Mouse (Mus musculus) left cerebral cortex, postnatal 14 days (tissue): ENCODE data around the gene Hmmr. TPM values are rescaled to one million over a fixed set of nuclear protein-coding genes. Genes with fewer than 3 reads are reported as not detected.
A peak's percentile ranks its signal among the peaks of the same experiment; 100 is the strongest.
"Not testable (repeated sequence)": the region's sequence is repeated elsewhere in the genome, so short reads cannot be mapped to it uniquely, and the experiment has no call there.

ENCODE experiments used
- DNase-seq, 2 experiments: peaks; one replicate each; pipeline ENCODE4 v3.0.0; 2021 to 2022; ENCODE audit warnings: low spot score in 2 of 2, mixed read lengths in 1 of 2
- intact Hi-C: fragments of 180-260 bp; cut with DNase I; formaldehyde crosslinking; loops from one replicate; pipeline ENCODE4 v1.15.1; 2025
- total RNA-seq, 2 experiments: library from RNA; stranded (reverse); gene quantifications; 2 replicates each; pipeline ENCODE4 v1.2.3; 2021

Hmmr gene
- total RNA-seq, 2 experiments from 2014 or later: 1.1 to 1.7 TPM

DNA sequence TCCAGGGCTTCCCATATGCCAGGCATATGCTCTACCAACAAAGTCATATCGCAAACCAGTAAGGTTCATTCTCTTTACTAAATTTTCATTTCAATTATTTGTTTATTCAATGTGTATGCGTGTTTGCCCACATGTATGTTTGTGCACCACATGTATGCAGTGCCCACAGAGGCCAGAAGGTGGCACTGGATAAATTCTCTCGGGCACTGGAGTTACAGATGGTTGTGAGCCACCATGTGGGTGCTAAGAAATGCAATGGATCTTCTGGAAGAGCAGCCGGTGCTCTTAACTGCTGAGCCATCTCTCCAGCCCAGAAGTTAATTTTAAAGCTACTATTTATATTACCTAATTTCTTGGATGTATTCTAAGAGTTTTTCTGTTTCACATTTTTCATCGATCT, 17.7 kb downstream of the Hmmr start:
- intact Hi-C loops: no loop called here
- DNase-seq: peak in 1 of 2 experiments; percentile 46

DNA sequence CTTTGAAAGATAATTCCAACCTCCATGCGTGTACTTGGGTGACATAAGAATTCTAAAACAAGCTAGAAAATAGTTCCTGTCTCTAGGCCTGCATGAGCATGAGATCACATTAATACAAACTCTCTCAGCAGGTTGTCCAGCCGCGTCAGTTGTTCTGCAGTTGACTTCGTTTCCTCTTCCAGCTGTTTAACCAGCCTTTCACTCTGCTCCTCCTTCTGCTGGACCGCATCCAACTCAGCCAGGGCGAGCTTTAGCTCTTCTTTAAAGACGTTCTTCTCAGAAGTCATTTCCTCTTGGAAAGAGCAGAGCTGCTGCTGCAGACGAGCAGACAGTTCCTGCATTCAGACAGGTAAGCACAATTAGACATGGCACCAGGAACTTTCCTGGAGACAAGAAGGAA, 19.4 kb downstream of the Hmmr start:
- intact Hi-C loops: no loop called here
- DNase-seq: no peak

DNA sequence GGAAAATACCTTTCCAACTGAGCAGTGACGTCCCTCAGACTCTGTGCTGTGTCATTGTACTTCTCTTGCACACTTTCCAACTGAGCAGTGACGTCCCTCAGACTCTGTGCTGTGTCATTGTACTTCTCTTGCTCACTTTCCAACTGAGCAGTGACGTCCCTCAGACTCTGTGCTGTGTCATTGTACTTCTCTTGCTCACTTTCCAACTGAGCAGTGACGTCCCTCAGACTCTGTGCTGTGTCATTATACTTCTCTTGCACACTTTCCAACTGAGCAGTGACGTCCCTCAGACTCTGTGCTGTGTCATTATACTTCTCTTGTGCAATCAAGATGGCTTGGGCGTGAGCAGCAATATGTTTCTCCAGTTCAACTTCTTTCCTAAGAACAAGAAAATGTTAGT, 23.3 kb downstream of the Hmmr start:
- DNase-seq, intact Hi-C loops: not testable (repeated sequence)

DNA sequence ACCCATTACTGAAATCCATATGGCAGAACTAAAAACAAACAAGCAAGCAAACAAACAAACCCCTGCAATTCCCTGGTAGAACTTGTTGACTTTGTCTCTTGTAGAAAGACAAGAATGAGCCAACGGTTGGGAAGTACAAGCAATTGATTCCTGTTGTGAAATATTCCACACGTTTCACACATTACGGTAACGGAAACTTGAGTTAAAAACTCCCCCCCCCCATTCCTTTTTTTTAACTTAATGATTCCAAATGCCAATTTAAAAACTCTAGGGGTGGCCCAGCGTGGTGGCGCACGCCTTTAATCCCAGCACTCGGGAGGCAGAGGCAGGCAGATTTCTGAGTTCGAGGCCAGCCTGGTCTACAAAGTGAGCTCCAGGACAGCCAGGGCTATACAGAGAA, 38.1 kb downstream of the Hmmr start, which contains the start of gene Mat2b:
Gene Mat2b, minus strand, starts transcription at position 101 of the 400 bp plus-strand sequence.
- DNase-seq: no peak
- intact Hi-C loops: no loop called here

DNA sequence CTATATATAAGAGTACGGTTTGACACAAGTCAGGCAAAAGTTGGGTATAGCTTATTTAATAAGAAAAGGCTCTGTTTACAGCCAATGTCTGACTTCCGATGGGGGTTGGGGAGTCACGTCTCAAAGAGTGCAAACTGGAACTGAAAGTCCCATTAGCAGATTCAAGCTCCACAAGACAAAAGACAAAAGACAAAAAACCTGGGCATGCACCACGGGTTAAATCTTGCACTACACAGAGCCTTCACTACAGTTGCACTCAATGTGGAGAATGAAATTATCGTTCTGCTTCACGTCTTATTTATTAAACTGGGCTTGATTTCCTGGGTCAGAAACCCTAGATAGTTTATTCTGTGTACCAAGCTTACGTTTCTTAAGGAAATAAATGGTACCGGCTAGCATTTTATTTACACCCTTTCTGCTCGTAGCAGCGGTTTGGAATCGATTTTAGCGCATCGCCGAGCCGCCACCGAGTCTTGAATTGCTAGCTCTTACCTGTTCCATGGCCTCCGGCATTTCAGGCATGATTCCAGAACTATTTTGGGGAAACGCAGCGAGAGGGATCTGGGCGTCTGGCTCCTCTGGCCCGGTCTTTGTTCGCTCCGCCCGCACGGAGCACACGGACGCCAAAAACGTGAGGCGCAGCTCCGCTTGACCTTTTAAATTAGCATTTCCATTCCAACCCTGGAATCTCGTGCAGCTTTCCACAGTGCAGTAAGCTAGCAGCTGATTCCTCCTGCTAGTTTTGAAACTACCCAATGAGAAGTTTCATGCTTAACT, 38.7 kb downstream of the Hmmr start:
- intact Hi-C loops: loop anchor here (5.0 kb wide), 2 partner anchors 38 to 58 kb away; partner anchors contain the start of genes Hmmr and Nudcd2

DNA sequence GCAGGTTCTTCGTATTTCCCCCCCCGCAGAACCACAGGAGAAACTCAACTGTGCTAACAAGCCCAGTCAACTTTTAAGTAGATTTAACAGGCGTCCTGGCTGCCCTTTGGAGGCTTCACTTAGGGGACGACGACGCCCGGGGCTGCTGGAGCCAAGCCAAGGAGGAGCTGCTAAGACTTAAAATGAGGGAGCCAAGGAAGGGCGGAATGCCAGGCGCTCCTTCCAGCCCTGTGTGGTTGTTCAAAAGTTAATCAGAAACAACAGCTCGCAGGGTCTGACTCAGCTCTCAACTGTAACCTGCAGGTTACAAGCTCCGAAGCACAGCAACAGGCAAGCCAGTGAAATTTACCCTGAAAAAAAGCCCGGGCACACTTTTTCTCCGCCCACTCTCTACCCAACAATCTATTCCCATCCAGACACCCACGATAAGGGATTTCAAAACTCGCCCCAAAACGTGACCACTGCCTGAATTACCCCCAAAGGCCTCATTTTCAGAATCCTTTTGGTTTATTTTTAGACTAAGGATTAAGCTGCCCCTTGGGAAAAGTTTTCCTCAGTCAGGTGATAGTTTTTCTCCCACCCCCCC, 39.8 kb downstream of the Hmmr start:
- peak; percentile 59 to 62 for DNase-seq
- intact Hi-C loops: loop anchor here (5.0 kb wide), 2 partner anchors 39 to 59 kb away; partner anchors contain the start of genes Hmmr and Nudcd2

More for the DNA sequence above, 38.7 kb downstream of the Hmmr start:
- peak; percentile 58 to 81 for DNase-seq

DNA sequence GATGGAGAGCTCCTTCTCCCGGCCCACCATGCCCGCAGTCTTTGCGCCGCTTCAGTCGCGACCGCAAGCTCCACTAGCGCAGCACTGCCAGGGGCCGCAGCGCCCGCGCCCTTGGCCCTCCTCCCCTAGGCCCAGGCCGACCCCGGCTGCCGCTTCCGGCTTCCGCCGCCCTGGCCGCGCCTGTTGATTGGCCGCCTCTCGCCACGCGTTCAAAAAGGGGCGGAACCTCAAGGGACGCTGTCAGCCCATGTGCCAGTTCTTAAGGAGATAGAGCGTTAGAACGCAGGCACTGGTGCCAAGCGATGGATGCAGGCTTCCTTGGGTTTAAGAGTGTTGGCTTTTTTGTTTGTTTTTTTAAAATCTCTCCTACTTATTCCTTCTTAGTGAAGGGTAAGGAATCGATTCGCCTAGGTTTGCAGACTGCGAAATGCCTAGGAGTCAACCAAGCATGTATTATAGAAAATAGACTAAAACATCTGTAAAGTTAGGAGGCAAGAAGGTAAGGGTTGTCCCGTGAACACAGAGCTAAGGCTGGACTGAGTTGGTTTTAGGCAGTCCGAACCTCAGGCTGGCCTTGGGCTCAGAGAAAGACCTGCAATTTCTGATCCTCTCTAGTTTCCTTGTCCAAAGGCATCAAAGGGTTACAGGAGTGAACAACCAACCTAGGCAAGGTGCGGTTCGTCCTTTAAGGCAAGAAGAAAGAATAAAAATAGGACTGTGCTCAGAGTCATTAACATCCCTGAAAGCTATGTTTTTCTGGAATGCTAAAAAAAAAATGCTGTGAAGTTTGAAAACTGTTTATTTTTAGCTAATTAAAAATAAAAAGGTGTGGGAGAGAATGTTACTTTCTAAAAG, 40.5 kb downstream of the Hmmr start:
- intact Hi-C loops: loop anchor here (5.0 kb wide), 2 partner anchors 40 to 60 kb away; partner anchors contain the start of genes Hmmr and Nudcd2
- peak; percentile 91 to 93 for DNase-seq

DNA sequence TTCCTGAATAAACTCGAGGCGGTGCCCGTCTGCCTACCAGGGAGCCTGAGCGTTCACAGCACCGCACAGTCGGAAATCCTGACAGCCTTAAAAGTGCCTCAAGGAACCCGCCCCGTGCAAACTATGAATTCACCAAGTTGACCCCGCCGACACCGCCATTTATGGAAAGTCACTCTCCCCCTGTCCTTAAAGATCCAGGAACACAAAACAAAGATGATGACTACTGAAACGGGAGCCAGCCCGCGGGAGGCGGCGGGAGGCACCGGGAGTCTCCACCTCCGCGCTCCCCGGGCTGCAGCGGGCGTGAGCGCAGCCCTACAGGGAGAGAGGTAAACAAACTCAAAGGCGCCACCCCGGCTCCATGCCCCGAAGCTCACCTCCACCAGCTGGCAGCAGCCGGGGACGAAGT, 41.1 kb downstream of the Hmmr start:
- intact Hi-C loops: loop anchor here (5.0 kb wide), 2 partner anchors 40 to 60 kb away; partner anchors contain the start of genes Hmmr and Nudcd2
- DNase-seq: no peak

DNA sequence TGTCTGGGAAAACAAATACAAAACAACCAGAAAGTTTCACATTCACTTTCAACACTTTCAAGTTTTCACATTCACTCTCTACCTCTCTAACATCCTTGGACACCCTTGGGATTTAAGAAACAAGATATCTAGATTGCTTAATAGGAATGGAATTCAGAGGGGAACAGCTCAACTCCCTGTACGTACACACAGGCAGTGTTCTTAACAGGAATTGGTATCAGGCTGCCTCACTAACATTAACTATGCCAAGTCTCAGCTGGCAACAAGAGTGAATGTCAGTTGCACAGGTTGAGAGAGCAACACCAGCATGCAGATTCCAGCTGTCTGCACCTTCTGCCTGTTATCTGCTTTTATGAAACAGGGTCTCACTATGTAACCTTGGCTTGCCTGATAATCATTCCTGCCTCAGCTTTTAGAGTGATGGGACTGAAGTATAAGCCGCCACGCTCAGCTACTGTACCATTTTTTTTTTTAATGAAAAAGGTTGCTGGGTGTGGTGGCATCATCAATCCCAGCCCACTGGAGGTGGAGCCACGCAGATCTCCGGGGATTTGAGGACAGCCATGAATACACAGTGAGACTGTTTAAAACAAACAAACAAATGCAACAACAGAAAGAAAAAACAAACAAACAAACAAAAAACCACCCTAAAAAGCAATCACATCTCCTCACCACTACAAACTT, 42.6 kb downstream of the Hmmr start:
- no peak for DNase-seq
- intact Hi-C loops: loop anchor here (5.0 kb wide), 2 partner anchors 42 to 62 kb away; partner anchors contain the start of genes Hmmr and Nudcd2

DNA sequence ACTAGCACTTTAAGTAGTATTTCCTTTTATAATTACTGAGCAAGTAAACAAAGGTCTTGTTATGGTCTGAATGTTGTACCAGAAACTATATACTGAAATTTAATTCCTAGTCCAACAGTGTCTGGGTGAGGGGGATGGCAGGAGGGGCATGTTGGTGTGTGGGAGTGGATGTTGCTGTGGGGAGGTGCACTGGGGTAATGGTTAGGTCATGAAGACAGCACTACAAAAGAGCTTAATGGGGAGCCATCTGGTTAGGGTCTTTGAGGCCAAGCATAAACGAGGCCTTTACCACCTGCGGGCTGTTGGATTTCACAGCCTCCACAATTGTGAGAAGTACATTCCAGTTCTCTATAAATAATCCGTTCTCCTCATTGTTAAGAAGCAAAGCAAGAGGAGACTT, 49.9 kb downstream of the Hmmr start:
- DNase-seq: no peak
- intact Hi-C loops: no loop called here

DNA sequence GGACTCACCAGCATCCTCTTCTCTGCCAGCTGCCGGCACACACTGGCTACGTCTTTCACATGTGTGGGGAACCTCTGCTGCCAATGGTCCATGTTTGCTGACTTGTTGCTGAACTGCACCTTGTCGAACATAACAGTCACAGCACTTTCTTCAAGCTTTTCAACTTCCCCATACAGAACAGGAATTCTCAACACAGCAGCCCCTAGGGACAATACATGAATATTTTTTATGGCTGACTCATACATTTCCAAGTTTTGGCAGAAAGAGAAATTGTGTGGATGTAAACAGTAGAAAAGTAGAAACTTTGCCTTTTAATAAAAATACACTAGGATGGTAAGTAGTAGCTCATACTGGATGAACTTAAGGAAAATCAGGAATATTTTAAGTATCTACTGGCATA, 50.8 kb downstream of the Hmmr start:
- DNase-seq: no peak
- intact Hi-C loops: no loop called here

DNA sequence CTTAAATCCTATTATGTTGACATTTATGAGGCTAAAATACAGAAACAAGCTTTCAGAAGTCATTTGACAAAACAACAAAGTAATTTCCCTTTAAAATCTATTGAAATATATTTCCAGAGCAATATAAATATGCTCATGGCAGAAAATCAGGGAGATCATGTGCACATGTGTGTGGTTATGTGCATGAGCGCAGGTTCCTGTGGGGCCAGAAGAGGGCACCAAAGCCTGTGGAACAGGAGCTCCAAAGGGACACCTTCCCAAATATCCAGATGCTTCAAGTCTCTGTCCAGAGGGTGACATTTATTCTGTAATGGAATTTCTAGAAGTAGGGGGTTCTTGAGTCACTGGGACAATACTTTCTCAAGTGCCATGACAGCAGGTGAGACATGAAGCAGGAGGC, 56.1 kb downstream of the Hmmr start:
- intact Hi-C loops: no loop called here
- DNase-seq: no peak

DNA sequence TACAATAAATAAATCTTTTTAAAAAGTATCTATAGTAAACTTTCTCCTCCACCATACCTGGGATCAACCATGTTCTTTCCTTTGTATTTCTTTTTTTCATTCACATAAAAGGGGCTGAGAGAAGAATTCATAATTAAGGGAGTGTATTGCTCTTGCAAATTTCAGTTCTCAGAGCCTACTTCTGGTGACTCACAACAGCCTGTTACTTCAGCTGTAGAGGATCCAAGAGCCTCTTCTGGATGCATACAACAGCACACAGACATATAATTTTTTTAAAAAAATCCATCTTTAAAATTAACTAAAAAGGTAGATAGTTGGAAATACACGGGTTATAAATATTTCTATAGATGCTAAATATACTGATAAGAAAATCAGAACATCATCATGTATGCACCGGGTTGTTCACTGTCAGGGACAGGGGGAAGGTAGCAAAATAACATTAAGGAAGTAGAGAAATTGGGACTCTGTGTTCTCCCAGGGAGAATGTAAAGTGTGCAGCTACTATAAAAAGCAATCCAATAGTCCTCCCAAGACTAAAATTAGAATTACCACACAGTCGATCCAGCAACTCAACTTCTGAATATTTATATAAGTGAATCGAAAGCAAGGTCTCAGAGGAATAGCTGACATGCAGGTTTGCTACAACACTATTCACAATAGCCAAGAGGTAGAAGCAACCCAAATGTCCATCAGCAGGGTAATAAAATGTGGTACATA, 58.0 kb downstream of the Hmmr start:
- intact Hi-C loops: no loop called here
- DNase-seq: peak in 1 of 2 experiments; percentile 56

Other genes with a start within 250 kb of the Hmmr start
- 100 to 1,000 TPM; 134 to 137 TPM for gene Mat2b, start 38.2 kb downstream of the Hmmr start, total RNA-seq
- gene Nudcd2, start 245 bp upstream of the Hmmr start, total RNA-seq: 10 to 100 TPM; 19.3 to 20.0 TPM
- gene Ccng1, start 21.9 kb upstream of the Hmmr start, total RNA-seq: 10 to 100 TPM; 50.4 to 53.1 TPM